Mouse (Mus musculus) cerebellum, adult 9-10 months (tissue): ENCODE data around the gene Eogt.

ENCODE experiments used
- DNase-seq: peaks from one replicate; pipeline ENCODE4 v3.0.0; 2022

Gene Eogt

GRCm38 (mm10) chr6:97148383-97149251 lies at the start of gene Eogt:
TSS of gene Eogt (minus strand) at chr6:97149182.
- peak; percentile 76 for DNase-seq

GRCm38 (mm10) chr6:97179367-97179828 lies 30.4 kb upstream of the Eogt start:
- no peak for DNase-seq

- peak; percentile 94 for DNase-seq
Measured at GRCm38 (mm10) chr6:97178491-97179366, 29.7 kb upstream of the Eogt start, which contains the start of gene Tmf1. TSS of gene Tmf1 (minus strand) at chr6:97179122.

- no peak for DNase-seq
Measured at GRCm38 (mm10) chr6:97175716-97176115, 26.7 kb upstream of the Eogt start.

- DNase-seq: no peak
Measured at GRCm38 (mm10) chr6:97150156-97150555, 1.2 kb upstream of the Eogt start.

- no peak for DNase-seq
Measured at GRCm38 (mm10) chr6:97149721-97150120, 739 bp upstream of the Eogt start.

- peak; percentile 44 for DNase-seq
Measured at GRCm38 (mm10) chr6:97147755-97148382, 1.1 kb downstream of the Eogt start.

GRCm38 (mm10) chr6:97145156-97145555 lies 3.8 kb downstream of the Eogt start:
- no peak for DNase-seq

- DNase-seq: no peak
Measured at GRCm38 (mm10) chr6:97144359-97144758, 4.6 kb downstream of the Eogt start.

GRCm38 (mm10) chr6:97142611-97143010 lies 6.4 kb downstream of the Eogt start:
- no peak for DNase-seq

GRCm38 (mm10) chr6:97141811-97142210 lies 7.2 kb downstream of the Eogt start:
- DNase-seq: no peak

- DNase-seq: no peak
Measured at GRCm38 (mm10) chr6:97132707-97133303, 16.2 kb downstream of the Eogt start.

- DNase-seq: no peak
Measured at GRCm38 (mm10) chr6:97131808-97132207, 17.2 kb downstream of the Eogt start.

GRCm38 (mm10) chr6:97130979-97131378 lies 18.0 kb downstream of the Eogt start:
- DNase-seq: no peak

- DNase-seq: no peak
Measured at GRCm38 (mm10) chr6:97124336-97125010, 24.5 kb downstream of the Eogt start.

GRCm38 (mm10) chr6:97120922-97121321 lies 28.1 kb downstream of the Eogt start:
- no peak for DNase-seq

GRCm38 (mm10) chr6:97118327-97118726 lies 30.7 kb downstream of the Eogt start:
- no peak for DNase-seq

GRCm38 (mm10) chr6:97116896-97117295 lies 32.1 kb downstream of the Eogt start:
- DNase-seq: no peak

- DNase-seq: no peak
Measured at GRCm38 (mm10) chr6:97114821-97115220, 34.2 kb downstream of the Eogt start.

GRCm38 (mm10) chr6:97112177-97112576 lies 36.8 kb downstream of the Eogt start:
- no peak for DNase-seq

- DNase-seq: peak; percentile 31
Measured at GRCm38 (mm10) chr6:97106777-97107176, 42.2 kb downstream of the Eogt start.

- no peak for DNase-seq
Measured at GRCm38 (mm10) chr6:97106106-97106505, 42.9 kb downstream of the Eogt start.
